In the genomic region with DNA sequence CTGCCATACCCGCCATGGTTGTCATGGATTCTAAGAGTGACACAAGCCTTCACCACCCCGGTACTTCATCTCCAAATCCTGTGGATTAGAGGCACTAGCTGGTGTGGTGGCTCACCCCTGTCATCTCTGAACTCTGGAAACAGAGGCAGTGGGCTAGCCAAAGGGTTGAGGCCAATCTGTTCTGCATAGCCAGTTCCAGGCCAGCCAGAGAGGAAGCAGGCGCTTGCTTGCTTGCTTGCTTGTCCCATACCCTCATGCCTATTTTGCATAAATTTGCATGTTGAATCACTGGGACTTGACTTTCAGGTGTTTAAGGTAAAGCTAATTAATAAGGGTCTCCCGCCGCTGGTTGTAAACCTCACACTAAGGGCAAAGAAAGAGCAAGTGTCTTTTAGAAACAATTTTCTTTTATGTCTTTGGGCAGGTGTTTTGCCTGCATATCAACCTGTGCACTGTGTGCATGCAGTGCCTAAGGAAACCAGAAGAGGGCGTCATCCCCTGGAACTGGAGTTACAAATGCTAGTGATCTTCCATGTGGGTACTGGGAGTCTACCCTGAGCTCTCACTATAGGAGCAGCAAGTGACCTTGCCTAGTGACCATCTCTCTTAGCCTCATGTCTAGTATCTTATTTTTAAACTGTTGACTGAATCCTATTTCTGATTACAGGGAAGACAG, we compare ENCODE assay signal across 19 mouse cellular contexts.
DNase-seq lines count a peak whose midpoint lies in the region; ATAC-seq and TF ChIP-seq lines count a peak whose summit lies in the region.
"Had no signal": no experiment of that assay in that cellular context is flagged by ENCODE, and none has a peak within 500 bp of the region (broad histone marks: within the 10 kb centered on the region; RNA-seq: fewer than 3 reads in every experiment).

No protein-coding gene starts in this region.

- no peak for DNase-seq in lung, embryonic 14.5 days
- no peak for DNase-seq in lung, postnatal 4 days
- DNase-seq in ES-E14 (ENCODE audit: low read depth, low spot score): no peak
- no peak for DNase-seq in urinary bladder, postnatal 14 days (ENCODE audit: low spot score)
- DNase-seq: cerebellum, postnatal 10 days; embryo, embryonic 11 days; heart, adult 18-20 months; kidney, adult 8-10 months; lung, postnatal 36 days had no signal

- no peak overlapping the region for H3K27ac ChIP-seq in intestine, postnatal 0 days (ENCODE audit: low read depth, low read length)
- no peak overlapping the region for H3K27ac ChIP-seq in intestine, embryonic 16.5 days (ENCODE audit: low read length)
- H3K27ac ChIP-seq in lung, embryonic 14.5 days (ENCODE audit: low read depth): no peak overlapping the region
- H3K27ac ChIP-seq in ES-E14 (ENCODE audit: insufficient read depth, low read depth, low read length, poor library complexity, severe bottlenecking): peak overlapping the region; percentile 66; the same call in 1 of the 2 replicates
- no peak overlapping the region for H3K27ac ChIP-seq in cortical plate, adult 2 months (ENCODE audit: insufficient read depth, low read length)
- H3K27ac ChIP-seq: embryonic facial prominence, embryonic 15.5 days; heart, embryonic 15.5 days; liver, embryonic 15.5 days; midbrain, embryonic 12.5 days had no signal

- no peak overlapping the region for H3K4me3 ChIP-seq in intestine, postnatal 0 days (ENCODE audit: low read depth, low read length)
- H3K4me3 ChIP-seq in intestine, embryonic 16.5 days (ENCODE audit: low read length): no peak overlapping the region
- H3K4me3 ChIP-seq in lung, embryonic 14.5 days (ENCODE audit: low read depth, low read length): no peak overlapping the region
- H3K4me3 ChIP-seq in ES-E14 (ENCODE audit: insufficient read depth in 1 of 2, low read depth in 1 of 2, low read length in 2 of 2, poor library complexity in 1 of 2, severe bottlenecking in 1 of 2): no peak overlapping the region
- H3K4me3 ChIP-seq in cortical plate, adult 2 months (ENCODE audit: insufficient read depth, low read length): no peak overlapping the region
- H3K4me3 ChIP-seq: embryonic facial prominence, embryonic 15.5 days; forebrain, embryonic 12.5 days; heart, embryonic 15.5 days; hindbrain, embryonic 15.5 days; liver, embryonic 15.5 days; midbrain, embryonic 12.5 days had no signal

- H3K36me3 ChIP-seq in intestine, postnatal 0 days (ENCODE audit: control insufficient read depth, insufficient read depth): no peaks in the 10 kb centered on the region
- no peaks in the 10 kb centered on the region for H3K36me3 ChIP-seq in intestine, embryonic 16.5 days (ENCODE audit: control insufficient read depth, insufficient read depth, low read length)
- no peaks in the 10 kb centered on the region for H3K36me3 ChIP-seq in lung, embryonic 14.5 days (ENCODE audit: insufficient read depth)
- peaks cover 85% of the 10 kb centered on the region for H3K36me3 ChIP-seq in ES-E14 (ENCODE audit: control insufficient read depth, insufficient read depth, low read length, poor library complexity, severe bottlenecking)
- H3K36me3 ChIP-seq: embryonic facial prominence, embryonic 15.5 days; forebrain, embryonic 12.5 days; heart, embryonic 15.5 days; hindbrain, embryonic 15.5 days; liver, embryonic 15.5 days; midbrain, embryonic 12.5 days had no signal

- no peaks in the 10 kb centered on the region for H3K9me3 ChIP-seq in intestine, postnatal 0 days (ENCODE audit: control insufficient read depth)
- no peaks in the 10 kb centered on the region for H3K9me3 ChIP-seq in intestine, embryonic 16.5 days (ENCODE audit: control insufficient read depth, low read length)
- no peaks in the 10 kb centered on the region for H3K9me3 ChIP-seq in lung, embryonic 14.5 days (ENCODE audit: low read depth, low read length)
- no peaks in the 10 kb centered on the region for H3K9me3 ChIP-seq in ES-E14 (ENCODE audit: control insufficient read depth, insufficient read depth, low read depth, low read length)
- H3K9me3 ChIP-seq: embryonic facial prominence, embryonic 15.5 days; forebrain, embryonic 12.5 days; heart, embryonic 15.5 days; hindbrain, embryonic 15.5 days; liver, embryonic 15.5 days; midbrain, embryonic 12.5 days had no signal

- H3K4me1 ChIP-seq in intestine, postnatal 0 days (replicated peaks; ENCODE audit: control insufficient read depth, insufficient read depth, low read length): no peaks in the 10 kb centered on the region
- H3K4me1 ChIP-seq in intestine, embryonic 16.5 days (ENCODE audit: control insufficient read depth, insufficient read depth, low read length): peaks cover 5% of the 10 kb centered on the region; the same call in 1 of the 2 replicates
- no peaks in the 10 kb centered on the region for H3K4me1 ChIP-seq in lung, embryonic 14.5 days (ENCODE audit: insufficient read depth)
- peaks cover 12 to 32% of the 10 kb centered on the region in 2 experiments; a peak in 3 of 4 replicates for H3K4me1 ChIP-seq in ES-E14 (ENCODE audit: control insufficient read depth in 2 of 2, insufficient read depth in 2 of 2, low read length in 2 of 2, poor library complexity in 1 of 2)
- H3K4me1 ChIP-seq in cortical plate, adult 2 months (ENCODE audit: control insufficient read depth, insufficient read depth, low read length): no peaks in the 10 kb centered on the region
- H3K4me1 ChIP-seq: embryonic facial prominence, embryonic 15.5 days; liver, embryonic 15.5 days had no signal

- in situ Hi-C loops in ES-E14 (cut with MboI; ENCODE audit: low sequenced_read_pairs in 2 of 2, unreplicated experiment in 2 of 2): no loop called here

- peak; percentile 40; the same call in 1 of the 2 replicates for TF ChIP-seq CTCF in intestine, postnatal 0 days (IDR thresholded peaks at IDR 0.05; ENCODE audit: low read depth)
- TF ChIP-seq CTCF in lung, embryonic 14.5 days (IDR thresholded peaks at IDR 0.05; ENCODE audit: low read depth): peak; percentile 34
- TF ChIP-seq CTCF in cortical plate, adult 2 months (IDR thresholded peaks at IDR 0.05; ENCODE audit: extremely low read depth, insufficient read depth, low read length): 0 out of 2 replicates have a peak, but pooled peaks have one; percentile 15

- no peak for TF ChIP-seq POLR2A in cortical plate, adult 2 months (IDR thresholded peaks at IDR 0.05; ENCODE audit: extremely low read depth, insufficient read depth, low read length)

- H3K9ac ChIP-seq in intestine, postnatal 0 days (ENCODE audit: low read depth, low read length): no peak overlapping the region
- H3K9ac ChIP-seq in intestine, embryonic 16.5 days (ENCODE audit: low read depth, low read length): no peak overlapping the region
- H3K9ac ChIP-seq in lung, embryonic 14.5 days: no peak overlapping the region
- H3K9ac ChIP-seq in ES-E14 (ENCODE audit: insufficient read depth, low read depth, low read length, poor library complexity, severe bottlenecking): peak overlapping the region; percentile 1; the same call in 1 of the 2 replicates
- H3K9ac ChIP-seq: embryonic facial prominence, embryonic 15.5 days; forebrain, embryonic 12.5 days; heart, embryonic 15.5 days; hindbrain, embryonic 15.5 days; liver, embryonic 15.5 days; midbrain, embryonic 12.5 days had no signal

- 76% methylated on average over 6 of the region's 6 CpGs for WGBS in intestine, postnatal 0 days
- 78% methylated on average over 6 of the region's 6 CpGs for WGBS in intestine, embryonic 16.5 days
- 69% methylated on average over 6 of the region's 6 CpGs for WGBS in lung, embryonic 14.5 days

- H3K4me2 ChIP-seq in intestine, postnatal 0 days (replicated peaks; ENCODE audit: low read depth): no peak overlapping the region
- no peak overlapping the region for H3K4me2 ChIP-seq in intestine, embryonic 16.5 days (ENCODE audit: low read depth, low read length)
- no peak overlapping the region for H3K4me2 ChIP-seq in lung, embryonic 14.5 days
- H3K4me2 ChIP-seq: embryonic facial prominence, embryonic 15.5 days; forebrain, embryonic 12.5 days; heart, embryonic 15.5 days; hindbrain, embryonic 15.5 days; liver, embryonic 15.5 days; midbrain, embryonic 12.5 days had no signal

- no peaks in the 10 kb centered on the region for H3K27me3 ChIP-seq in intestine, postnatal 0 days (replicated peaks; ENCODE audit: control insufficient read depth, insufficient read depth, low read length)
- H3K27me3 ChIP-seq in intestine, embryonic 16.5 days (replicated peaks; ENCODE audit: control insufficient read depth, insufficient read depth, low read length): no peaks in the 10 kb centered on the region
- H3K27me3 ChIP-seq in lung, embryonic 14.5 days (ENCODE audit: insufficient read depth, low read length): no peaks in the 10 kb centered on the region
- H3K27me3 ChIP-seq: embryonic facial prominence, embryonic 15.5 days; forebrain, embryonic 12.5 days; heart, embryonic 15.5 days; hindbrain, embryonic 15.5 days; liver, embryonic 15.5 days had no signal

- no peak for ATAC-seq in intestine, postnatal 0 days
- ATAC-seq in intestine, embryonic 16.5 days: no peak
- ATAC-seq in lung, embryonic 14.5 days (ENCODE audit: insufficient read depth): no peak
- ATAC-seq in frontal cortex, adult (ENCODE audit: low TSS enrichment): no peak

TF ChIP-seq in ES-E14, 5 proteins besides CTCF, POLR2A, EP300 and RAD21:
- no peak for TF ChIP-seq HCFC1 (IDR thresholded peaks at IDR 0.05; ENCODE audit: borderline replicate concordance, insufficient read depth, low read length)
- TF ChIP-seq ZNF384 (IDR thresholded peaks at IDR 0.05; ENCODE audit: low read depth, low read length): no peak
- TF ChIP-seq CHD2 (IDR thresholded peaks at IDR 0.05; ENCODE audit: low read depth, low read length): no peak; the same call in 1 of the 2 replicates
- peak; percentile 19; the same call in 1 of the 2 replicates for TF ChIP-seq ZC3H11A (IDR thresholded peaks at IDR 0.05; ENCODE audit: borderline replicate concordance, low read depth, low read length)
- TF ChIP-seq MAFK (IDR thresholded peaks at IDR 0.05; ENCODE audit: insufficient read depth, low read depth, low read length): no peak
